Mouse (Mus musculus): ENCODE results near the gene Gle1. TPM values are rescaled to one million over a fixed set of nuclear protein-coding genes. Genes with fewer than 3 reads are reported as not detected.

Gle1 gene
- polyA plus RNA-seq, 1 experiment from 2014 or later, result 54.0 TPM

Small RNAs within 50 kb of the gene (microRNA-seq; reads per million reads assigned to microRNA genes)
- gene Mir6997, result 1.2 reads per million

Other genes starting within 250 kb of the Gle1 start
- not detected in 2 replicates for gene Gm13420, start 183.7 kb upstream of the Gle1 start, polyA plus RNA-seq (2014; fragmentation: Nextera tagmentation; extraction: Ambion mirVana)
- not detected in 2 replicates for gene Gm13547, start 176.1 kb upstream of the Gle1 start, polyA plus RNA-seq (2014; fragmentation: Nextera tagmentation; extraction: Ambion mirVana)
- gene Coq4, start 147.9 kb upstream of the Gle1 start, polyA plus RNA-seq (2014; fragmentation: Nextera tagmentation; extraction: Ambion mirVana), result 36.0 and 37.5 TPM in 2 replicates
- 26.8 and 31.1 TPM in 2 replicates for gene Trub2, start 146.9 kb upstream of the Gle1 start, polyA plus RNA-seq (2014; fragmentation: Nextera tagmentation; extraction: Ambion mirVana)
- 22.6 and 26.1 TPM in 2 replicates for gene Slc27a4, start 132.8 kb upstream of the Gle1 start, polyA plus RNA-seq (2014; fragmentation: Nextera tagmentation; extraction: Ambion mirVana)
- gene Urm1, start 115.4 kb upstream of the Gle1 start, polyA plus RNA-seq (2014; fragmentation: Nextera tagmentation; extraction: Ambion mirVana), result 20.7 and 21.0 TPM in 2 replicates
- 3.1 and 3.9 TPM in 2 replicates for gene Cercam, start 66.3 kb upstream of the Gle1 start, polyA plus RNA-seq (2014; fragmentation: Nextera tagmentation; extraction: Ambion mirVana)
- gene Odf2, start 46.2 kb upstream of the Gle1 start, polyA plus RNA-seq (2014; fragmentation: Nextera tagmentation; extraction: Ambion mirVana), result 36.4 and 43.6 TPM in 2 replicates
- 310 and 312 TPM in 2 replicates for gene Sptan1, start 30.1 kb downstream of the Gle1 start, polyA plus RNA-seq (2014; fragmentation: Nextera tagmentation; extraction: Ambion mirVana)
- 51.4 and 63.1 TPM in 2 replicates for gene Wdr34, start 113.5 kb downstream of the Gle1 start, polyA plus RNA-seq (2014; fragmentation: Nextera tagmentation; extraction: Ambion mirVana)
- 379 and 393 TPM in 2 replicates for gene Set, start 122.0 kb downstream of the Gle1 start, polyA plus RNA-seq (2014; fragmentation: Nextera tagmentation; extraction: Ambion mirVana)
- 2.2 and 2.5 TPM in 2 replicates for gene Pkn3, start 142.3 kb downstream of the Gle1 start, polyA plus RNA-seq (2014; fragmentation: Nextera tagmentation; extraction: Ambion mirVana)
- gene Zdhhc12, start 158.2 kb downstream of the Gle1 start, polyA plus RNA-seq (2014; fragmentation: Nextera tagmentation; extraction: Ambion mirVana), result 21.6 and 24.1 TPM in 2 replicates
- gene Zer1, start 189.2 kb downstream of the Gle1 start, polyA plus RNA-seq (2014; fragmentation: Nextera tagmentation; extraction: Ambion mirVana), result 8.4 and 8.9 TPM in 2 replicates
- 16.4 and 17.0 TPM in 2 replicates for gene Tbc1d13, start 198.3 kb downstream of the Gle1 start, polyA plus RNA-seq (2014; fragmentation: Nextera tagmentation; extraction: Ambion mirVana)
- gene Endog, start 236.1 kb downstream of the Gle1 start, polyA plus RNA-seq (2014; fragmentation: Nextera tagmentation; extraction: Ambion mirVana), result 12.8 and 17.4 TPM in 2 replicates
- 59.6 and 60.7 TPM in 2 replicates for gene Spout1, start 243.0 kb downstream of the Gle1 start, polyA plus RNA-seq (2014; fragmentation: Nextera tagmentation; extraction: Ambion mirVana)

All from forebrain, embryonic 14.5 days (tissue).